Mouse (Mus musculus): ENCODE data around the gene Zfp869.

DNA sequence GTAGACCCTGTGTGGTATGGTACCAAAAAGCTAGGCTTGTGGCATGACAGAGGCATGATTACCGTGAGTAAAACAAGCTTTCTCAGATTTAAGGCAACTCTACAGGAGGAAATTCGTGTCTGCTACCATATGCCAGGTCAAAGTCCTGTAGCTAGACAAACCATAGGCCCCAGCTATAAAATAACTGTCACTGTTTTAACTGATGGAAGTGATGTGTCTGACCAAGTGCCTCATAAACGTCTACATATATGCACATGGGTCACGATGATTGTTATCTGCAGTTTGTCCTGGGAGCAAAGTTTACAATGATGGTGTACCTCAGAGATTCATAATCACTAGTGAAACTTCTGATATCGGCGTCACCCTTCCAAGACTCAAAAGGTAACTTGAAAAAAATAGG lies 30.2 kb upstream of the Zfp869 start:
- TF ChIP-seq CTCF (IDR thresholded peaks at IDR 0.05) (no peak), EP300 (IDR thresholded peaks at IDR 0.05) (no peak)
